Mouse (Mus musculus): ENCODE data around the gene Btbd9.

Btbd9 gene

DNA sequence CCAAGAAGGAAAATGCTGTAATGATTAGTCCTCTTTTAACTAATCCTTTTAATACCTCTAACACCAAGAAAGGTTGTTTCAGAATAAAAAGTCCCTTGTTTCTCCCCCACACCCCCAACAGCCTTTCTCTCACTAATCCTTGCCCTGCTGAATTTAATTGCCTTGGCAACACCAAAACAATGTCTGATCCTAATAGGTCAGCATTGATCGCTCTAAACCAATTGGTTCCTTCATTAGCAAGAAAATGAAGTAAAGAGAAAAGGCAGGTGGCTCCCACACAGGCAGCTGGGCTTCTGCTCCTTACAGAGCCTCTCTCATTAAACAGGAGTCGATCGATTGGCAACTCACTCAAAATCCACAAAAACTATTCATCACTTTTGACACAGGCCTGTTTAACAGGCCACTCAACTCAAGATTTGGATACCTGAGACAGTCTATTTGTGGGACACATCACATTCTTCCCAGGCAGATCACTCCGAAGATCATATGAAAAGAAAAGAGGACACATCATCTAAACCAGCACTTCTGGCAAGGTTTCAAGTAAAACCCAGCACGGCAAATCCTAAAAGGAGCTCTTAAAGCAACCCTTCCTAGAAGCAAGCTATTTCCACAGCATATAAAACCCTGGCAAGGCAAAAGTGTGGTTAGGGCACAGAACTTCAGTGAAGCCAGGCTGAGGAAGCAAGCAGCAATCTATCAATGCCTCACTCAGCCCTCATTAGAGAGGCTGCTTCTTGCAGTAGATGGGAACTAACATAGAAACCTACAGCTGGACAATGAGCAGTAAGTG is 197.9 kb downstream of the Btbd9 start:
- DNase-seq = no peak

DNA sequence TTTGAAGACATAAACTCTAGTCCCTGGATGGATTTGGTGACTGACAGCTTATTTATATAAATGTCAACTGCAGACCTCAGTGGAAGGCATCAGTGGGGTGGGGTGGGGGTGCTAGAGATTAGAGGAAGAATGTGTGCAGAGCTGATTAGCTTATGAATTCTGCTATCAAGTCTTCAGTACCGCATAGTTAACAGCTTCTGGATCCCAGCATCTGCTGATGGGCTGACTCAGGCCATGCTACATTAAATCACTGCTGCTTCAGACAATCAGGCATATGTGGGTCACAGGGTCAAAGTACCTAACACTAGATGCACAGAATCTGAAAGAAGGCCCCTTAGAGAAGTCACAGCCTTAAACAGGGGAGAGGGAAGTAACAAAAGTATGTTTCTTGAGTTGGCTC is 198.5 kb downstream of the Btbd9 start:
- no peak for DNase-seq

DNA sequence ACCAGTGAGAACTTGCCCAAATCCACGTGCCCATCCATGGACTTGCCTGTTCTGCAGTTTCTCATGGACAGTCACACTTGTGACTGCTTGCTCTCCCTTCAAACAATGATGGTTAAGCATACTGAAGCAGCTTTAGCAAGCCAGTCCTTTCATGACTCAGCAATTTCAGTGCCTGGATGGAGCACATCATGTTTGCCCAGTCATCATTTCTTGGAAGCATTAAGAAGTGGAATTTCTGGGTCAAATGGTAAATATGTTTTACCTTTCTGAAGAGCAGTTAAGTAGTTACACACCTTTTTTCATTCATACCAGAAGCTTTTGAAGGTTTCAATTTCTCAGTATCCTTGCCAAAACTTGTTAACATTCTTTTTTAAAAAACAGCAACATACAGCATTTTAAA is 201.2 kb downstream of the Btbd9 start:
- DNase-seq = peak; percentile 10 to 55

GRCm38 (mm10) chr17:30368559-30368958 is 207.7 kb downstream of the Btbd9 start:
- DNase-seq = peak in 1 of 2 experiments; percentile 23

GRCm38 (mm10) chr17:30364701-30365100 is 211.6 kb downstream of the Btbd9 start:
- no peak for DNase-seq

- peak in 1 of 2 experiments; percentile 44 for DNase-seq
These were observed 212.9 kb downstream of the Btbd9 start for GRCm38 (mm10) chr17:30363365-30363764.

DNA sequence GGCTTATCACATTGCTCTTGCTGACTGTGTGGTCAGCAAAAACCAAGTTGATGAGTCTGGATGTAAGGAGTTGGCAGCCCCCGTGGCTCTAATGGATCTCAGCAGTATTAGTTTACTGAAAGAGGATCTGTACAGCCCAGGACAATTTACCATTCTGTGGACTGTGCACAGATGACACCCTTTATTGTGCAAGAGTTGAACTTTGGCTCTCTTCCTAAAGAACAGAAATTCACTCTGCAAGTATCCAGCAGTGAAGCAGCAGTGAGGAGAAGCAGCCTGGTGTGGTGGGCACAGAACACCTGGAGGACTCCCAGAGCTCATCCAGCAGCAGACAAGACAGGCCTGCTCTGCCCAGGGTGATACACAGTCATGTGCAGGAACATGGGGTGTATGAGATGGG is 215.6 kb downstream of the Btbd9 start:
- no peak for DNase-seq

GRCm38 (mm10) chr17:30359392-30359791 is 216.9 kb downstream of the Btbd9 start:
- DNase-seq = no peak

- no peak for DNase-seq
These were observed 220.9 kb downstream of the Btbd9 start for GRCm38 (mm10) chr17:30355431-30355830.

DNA sequence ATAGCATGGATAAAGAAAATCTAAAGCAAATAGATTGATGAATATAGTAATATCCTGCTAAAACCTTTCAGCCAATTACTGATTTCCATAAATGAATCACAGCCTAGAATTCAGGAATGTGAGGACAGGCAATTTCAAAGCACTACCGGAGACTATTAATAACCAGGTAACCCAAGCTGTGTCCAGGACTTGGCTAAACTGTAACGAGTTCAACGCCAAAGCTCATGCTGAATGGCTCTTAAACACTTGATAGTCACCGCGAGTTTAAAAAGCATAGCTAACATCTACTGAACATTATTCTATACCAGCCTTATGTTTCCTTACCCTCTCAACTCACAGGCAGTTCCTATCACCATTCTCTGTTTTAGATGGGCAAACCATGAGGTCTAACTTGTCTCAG is 221.9 kb downstream of the Btbd9 start:
- DNase-seq = no peak

DNA sequence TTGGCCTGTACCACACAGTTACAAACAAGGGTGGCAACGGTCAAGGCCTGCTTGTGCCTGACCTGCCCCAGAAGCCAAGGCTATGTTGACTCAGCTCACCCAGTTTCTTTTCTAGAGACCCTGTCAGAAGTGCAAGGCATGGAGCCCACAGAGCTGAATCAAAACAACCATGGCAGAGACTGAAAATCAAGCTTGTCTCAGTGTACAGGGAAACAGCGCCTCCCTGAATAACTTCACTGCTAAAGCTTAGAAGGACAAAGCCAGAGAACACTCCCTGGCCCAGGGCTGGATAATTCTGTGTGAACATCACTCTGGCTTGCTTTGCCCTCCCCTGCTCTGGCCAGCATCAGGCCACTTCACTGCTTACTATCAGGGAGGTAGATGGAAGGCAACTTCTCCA is 228.3 kb downstream of the Btbd9 start:
- DNase-seq = no peak

DNA sequence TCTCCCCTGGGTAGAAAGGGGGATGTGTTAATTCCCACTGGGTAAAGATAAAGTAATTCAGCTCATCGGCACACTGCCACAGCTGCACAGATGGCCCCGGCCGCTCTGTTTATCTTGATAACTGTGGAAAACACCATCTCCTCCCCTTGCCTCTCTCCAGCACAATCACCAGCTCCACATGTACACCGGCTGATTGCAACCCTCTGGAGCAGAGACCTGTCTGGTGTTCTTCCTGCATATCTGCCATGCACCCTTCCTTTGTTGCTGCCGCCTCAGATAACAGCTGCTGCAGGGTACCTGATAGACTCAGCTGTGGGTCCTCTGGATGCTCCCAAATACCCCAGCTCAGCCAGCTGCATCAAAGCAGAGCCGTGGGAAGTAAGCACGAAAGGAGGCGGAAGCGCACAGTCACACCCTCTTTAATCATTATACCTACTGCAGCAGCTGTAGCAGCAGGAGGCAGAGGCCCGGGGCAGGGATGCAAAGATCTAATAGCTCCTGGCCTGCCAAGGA is 229.1 kb downstream of the Btbd9 start:
- no peak for DNase-seq

- no peak for DNase-seq
These were observed 231.3 kb downstream of the Btbd9 start for GRCm38 (mm10) chr17:30345008-30345407.

DNA sequence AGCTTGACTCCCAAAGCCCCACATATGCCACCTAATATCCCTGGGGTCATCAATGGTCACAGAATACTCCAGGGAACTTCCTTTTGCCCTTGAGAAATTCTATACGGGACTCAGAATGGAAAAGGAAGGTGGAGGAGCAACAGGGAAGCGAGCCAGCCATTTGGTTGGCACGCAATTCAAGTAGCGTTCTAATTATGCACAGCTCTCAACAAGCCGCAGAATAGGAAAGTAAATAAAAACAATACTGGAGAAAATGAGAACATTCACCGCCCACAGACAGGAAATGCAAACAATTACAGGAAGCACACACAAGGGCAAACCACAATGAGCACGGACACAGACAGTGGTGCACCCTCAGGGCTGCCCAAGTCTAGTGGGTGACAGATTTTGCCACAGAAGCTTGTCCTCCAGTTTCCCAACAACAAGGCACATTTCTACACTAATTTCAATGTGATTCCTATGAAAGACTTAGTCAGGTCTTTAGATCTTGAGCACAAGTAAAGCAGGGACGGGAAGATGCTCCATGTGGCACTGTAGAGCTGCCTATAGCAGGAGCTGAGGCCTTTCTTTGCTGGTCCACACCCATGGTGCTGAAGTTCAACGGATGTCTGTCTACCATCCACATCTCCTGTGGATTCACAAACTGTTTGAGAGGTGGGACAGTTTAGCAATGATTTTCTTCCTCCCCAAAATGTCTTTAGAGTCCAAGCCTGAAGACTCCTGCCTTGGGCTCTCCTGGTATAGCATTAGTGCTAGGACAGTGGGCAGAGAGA is 232.4 kb downstream of the Btbd9 start:
- DNase-seq = peak; percentile 9 to 25

DNA sequence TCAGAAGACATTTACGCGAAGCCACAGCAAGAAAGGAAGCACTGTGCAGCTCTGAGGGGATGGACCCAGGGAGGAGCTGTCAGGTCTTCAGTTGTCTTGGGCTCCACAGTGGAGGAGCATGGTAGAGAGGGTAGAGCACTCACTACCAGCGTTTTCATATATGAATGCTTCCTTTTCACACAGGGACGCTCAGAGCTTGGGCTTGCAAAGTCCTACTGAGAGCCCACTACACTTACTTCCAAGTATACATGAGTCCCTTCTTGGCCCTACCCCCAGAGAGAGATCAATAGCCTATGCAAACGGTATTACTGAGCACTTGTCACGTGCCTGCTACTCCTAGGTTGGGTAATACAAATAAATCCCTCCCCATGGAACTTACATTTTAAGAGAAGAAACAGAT is 234.7 kb downstream of the Btbd9 start:
- no peak for DNase-seq

DNA sequence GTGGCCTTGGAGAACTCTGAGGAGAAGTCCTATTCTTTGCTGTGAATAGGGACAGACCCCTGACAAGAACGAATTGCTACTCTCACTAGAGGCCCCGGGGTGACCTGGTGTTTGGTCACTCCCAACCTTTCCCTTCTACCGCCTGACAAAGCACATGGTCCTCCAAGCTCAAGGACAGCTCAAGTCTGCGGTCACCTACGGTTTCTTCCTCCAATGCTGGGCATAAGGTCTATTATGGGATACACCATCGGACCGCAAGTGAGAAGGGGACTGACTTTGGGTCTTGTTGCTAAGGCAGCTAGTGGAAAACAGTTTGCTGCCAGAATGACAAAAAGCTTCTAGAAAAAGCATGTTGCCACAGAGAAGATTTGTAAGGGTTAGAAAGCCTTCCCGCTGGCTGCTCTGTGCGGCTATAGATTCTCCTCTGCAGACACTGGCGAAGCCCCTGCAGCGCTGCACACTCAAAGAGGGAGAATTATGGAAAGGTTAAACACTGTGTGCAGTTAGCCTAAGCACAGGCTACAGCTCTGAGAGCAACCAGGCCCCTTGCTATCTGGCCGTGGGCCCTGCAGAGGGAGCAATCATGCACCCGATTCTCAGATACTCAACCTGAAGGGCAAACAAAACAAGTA is 235.7 kb downstream of the Btbd9 start:
- DNase-seq = no peak

DNA sequence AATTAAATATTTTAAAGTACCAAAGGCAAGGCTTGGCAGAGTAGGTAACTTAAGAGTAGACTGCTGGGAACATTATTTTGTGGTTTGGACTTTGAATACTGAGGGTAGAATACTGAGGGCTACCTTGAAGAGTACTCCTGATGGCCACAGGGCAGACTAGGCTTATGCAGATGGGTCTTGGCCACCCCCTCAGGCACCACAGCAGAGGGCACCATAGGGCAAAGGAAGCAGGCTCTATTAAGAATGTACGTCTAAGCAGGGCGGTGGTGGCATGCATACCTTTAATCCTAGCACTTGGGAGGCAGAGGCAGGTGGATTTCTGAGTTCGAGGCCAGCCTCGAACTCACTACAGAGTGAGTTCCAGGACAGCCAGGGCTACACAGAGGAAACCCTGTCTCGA is 237.0 kb downstream of the Btbd9 start:
- DNase-seq = no peak

DNA sequence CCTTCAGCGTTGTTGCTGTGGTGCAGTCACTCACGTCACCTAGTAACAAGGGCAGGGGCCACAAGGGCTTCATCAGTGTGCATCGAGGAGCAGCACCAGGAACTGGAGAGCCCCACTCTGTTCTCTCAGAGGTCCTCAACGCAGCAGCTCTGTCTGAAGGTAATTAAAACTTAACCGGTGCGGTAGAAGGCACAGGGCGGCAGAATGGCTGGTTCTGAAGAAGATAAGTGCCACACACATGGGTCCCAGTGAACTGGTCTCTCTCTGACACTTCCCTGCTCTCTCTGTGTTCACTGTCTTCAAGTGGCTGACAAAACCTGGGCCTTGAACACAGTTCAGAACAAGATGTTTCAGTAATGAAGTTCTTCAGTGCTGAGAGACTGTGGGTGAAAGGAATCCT is 239.5 kb downstream of the Btbd9 start:
- no peak for DNase-seq

DNA sequence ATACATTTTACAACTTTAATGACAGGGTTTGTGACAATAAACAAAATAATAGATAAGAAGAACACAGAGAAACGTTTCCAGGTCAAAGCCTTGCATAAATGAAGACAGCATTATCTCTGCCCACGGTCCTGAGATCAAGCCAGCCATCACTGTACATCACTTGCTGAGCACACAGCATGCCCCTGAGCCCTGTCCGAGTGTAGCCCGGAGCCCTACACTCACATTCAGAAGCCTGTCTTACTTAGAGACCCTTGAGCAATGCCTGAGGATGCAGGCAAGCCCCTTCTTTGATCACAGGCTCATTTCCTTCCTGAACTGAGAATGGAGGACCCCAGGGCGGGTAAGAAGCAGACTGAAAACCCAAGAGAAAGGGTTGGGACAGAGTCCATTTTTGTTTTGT is 240.0 kb downstream of the Btbd9 start:
- no peak for DNase-seq

DNA sequence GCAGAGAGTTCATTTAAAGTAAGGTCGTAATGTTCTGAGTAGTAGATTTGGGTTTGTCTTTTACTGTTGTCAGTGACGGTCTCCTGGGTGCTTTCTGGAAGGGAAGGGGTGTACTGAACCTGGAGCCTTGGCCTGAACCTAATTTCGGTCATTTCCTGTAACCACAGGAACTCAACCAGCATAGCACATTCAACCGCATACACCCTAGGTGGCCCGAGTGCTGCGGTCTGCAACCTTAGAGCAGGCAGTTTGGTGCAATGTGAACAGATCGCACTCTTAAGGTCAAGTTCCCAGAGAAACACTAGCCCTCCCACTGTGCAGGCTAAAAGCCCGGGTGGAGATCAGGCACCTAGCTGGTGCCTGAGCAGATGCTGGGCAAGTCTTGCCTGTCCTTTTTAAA is 240.5 kb downstream of the Btbd9 start:
- no peak for DNase-seq

- DNase-seq = no peak
These were observed 242.0 kb downstream of the Btbd9 start for GRCm38 (mm10) chr17:30334257-30334656.

DNA sequence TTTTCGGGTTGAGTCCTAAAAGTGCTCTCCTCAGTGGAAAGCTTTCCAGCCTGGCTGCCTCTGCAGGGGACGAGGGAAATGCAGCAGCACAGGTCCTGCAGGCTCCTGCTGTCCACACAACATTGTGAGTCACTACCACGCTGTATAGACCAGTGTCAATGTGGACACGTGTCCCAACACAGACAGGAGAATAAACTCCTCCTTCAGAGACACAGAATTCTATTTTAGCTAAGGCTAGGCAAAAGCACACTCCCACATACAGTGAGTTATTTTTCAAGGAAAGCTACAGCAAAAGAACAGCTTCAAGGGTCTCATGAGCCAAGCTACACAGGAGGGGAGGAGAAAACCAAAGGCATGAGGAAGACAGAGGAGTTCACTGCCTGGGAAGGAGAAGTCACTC is 243.2 kb downstream of the Btbd9 start:
- no peak for DNase-seq

- DNase-seq = no peak
These were observed 244.9 kb downstream of the Btbd9 start for GRCm38 (mm10) chr17:30331380-30331779.

DNA sequence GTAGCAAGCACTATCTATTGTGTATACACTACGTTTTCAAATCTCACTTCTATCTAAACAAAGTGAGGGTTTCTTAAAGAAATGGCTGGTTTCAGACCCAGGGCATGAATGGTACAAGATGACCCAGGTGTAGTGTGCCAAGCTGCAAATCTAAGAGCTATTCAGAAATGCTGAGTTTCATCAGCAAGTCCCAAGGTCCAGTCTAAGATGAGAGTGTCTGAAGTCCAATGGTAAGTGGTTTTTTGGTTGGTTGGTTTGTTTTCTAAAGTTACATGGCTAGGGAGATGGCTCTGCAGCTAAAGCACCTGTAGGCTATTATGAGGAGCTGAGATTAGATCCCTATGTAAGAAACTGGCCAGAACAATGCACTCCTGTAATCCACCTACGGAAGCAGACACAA is 246.8 kb downstream of the Btbd9 start:
- no peak for DNase-seq

All from lung, adult 18-20 months (tissue).